Mouse (Mus musculus) small intestine, adult 2 months (tissue): ENCODE results near the gene Bckdhb. TPM values are rescaled to one million over a fixed set of nuclear protein-coding genes. Genes with fewer than 3 reads are reported as not detected.
"Not testable (repeated sequence)": the region's sequence is repeated elsewhere in the genome, so short reads cannot be mapped to it uniquely, and the experiment has no call there.

ENCODE experiments used
- H3K27ac ChIP-seq: fragments of 200-500 bp; 2 replicates; pipeline ENCODE4 v1.5.1; 2012; ENCODE audit warnings: low read depth, low read length, control low read depth, inconsistent platforms; ENCODE audit not compliant: insufficient read depth
- H3K27me3 ChIP-seq: fragments of 200-500 bp; 2 replicates; pipeline ENCODE4 v1.6.1; 2012; ENCODE audit warnings: mild to moderate bottlenecking, moderate library complexity, low read length, inconsistent platforms; ENCODE audit not compliant: control insufficient read depth, insufficient read depth
- H3K36me3 ChIP-seq: fragments of 200-500 bp; 2 replicates; pipeline ENCODE4 v1.6.1; 2012; ENCODE audit warnings: mild to moderate bottlenecking, low read length, control low read depth, inconsistent platforms; ENCODE audit not compliant: control insufficient read depth, insufficient read depth
- H3K4me1 ChIP-seq: fragments of 200-500 bp; 2 replicates; pipeline ENCODE4 v1.6.1; 2012; ENCODE audit warnings: low read length, inconsistent platforms, mixed read lengths; ENCODE audit not compliant: control insufficient read depth, insufficient read depth, insufficient read length
- H3K4me3 ChIP-seq: fragments of 200-500 bp; 2 replicates; pipeline ENCODE4 v1.5.1; 2012; ENCODE audit warnings: low read depth, mild to moderate bottlenecking, control low read depth, inconsistent platforms, low read length, moderate library complexity
- CTCF ChIP-seq: fragments of 200-500 bp; IDR thresholded peaks from 2 replicates; pipeline ENCODE4 v1.5.1; 2012; ENCODE audit warnings: low read depth, mild to moderate bottlenecking, control low read depth, inconsistent platforms, low read length, moderate library complexity, mixed read lengths; ENCODE audit not compliant: insufficient replicate concordance, insufficient read length; ENCODE audit errors: extremely low read depth
- POLR2A ChIP-seq: fragments of 200-500 bp; IDR thresholded peaks from 2 replicates; pipeline ENCODE4 v1.6.1; 2012; ENCODE audit warnings: low read depth, mild to moderate bottlenecking, control low read depth, inconsistent platforms, low read length, moderate library complexity
- WGBS: fragments of 180-500 bp; shearing (Covaris S2); methylation state at CpG from one replicate; pipeline ENCODE4 v1.1.7; 2018; 5-methylcytosine and 5-hydroxymethylcytosine counted together
- polyA plus RNA-seq: library from polyadenylated mRNA; depleted of rRNA; stranded (reverse); fragments of >200 nt; gene quantifications from 2 replicates; pipeline ENCODE4 v1.2.3, GENCODE M21; 2012

The Bckdhb gene
- polyA plus RNA-seq, 1 experiment, result 2.3 TPM

- Histone ChIP-seq H3K4me1 (no peaks in the 10 kb centered on the region), H3K4me3 (no peak overlapping the region), H3K27me3 (no peaks in the 10 kb centered on the region), H3K36me3 (no peaks in the 10 kb centered on the region; the same call in 1 of the 2 replicates), H3K27ac (no peak overlapping the region)
- TF ChIP-seq CTCF (no peak), POLR2A (no peak)
These were observed 86.2 kb downstream of the Bckdhb start for GRCm38 (mm10) chr9:84011146-84011545.

DNA sequence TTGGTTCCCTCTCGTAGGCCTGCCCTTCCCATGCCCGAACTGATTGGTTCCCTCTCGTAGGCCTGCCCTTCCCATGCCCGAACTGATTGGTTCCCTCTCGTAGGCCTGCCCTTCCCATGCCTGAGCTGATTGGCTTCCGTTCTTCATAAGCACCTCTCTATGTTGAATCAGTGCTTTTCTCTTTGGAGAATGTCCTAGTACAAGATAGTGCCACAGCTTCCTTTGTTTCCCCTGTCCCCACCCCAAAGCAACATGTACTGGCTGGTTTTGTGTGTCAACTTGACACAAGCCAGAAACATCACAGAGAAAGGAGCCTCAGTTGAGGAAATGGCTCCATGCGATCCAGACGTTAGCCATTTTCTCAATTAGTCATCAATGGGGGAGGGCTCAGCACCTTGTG is 93.2 kb downstream of the Bckdhb start:
- not testable (repeated sequence) for H3K36me3 ChIP-seq, H3K27me3 ChIP-seq, H3K4me1 ChIP-seq, H3K4me3 ChIP-seq, H3K27ac ChIP-seq
- 89% methylated on average over 8 of the region's 8 CpGs for WGBS

- Histone ChIP-seq H3K4me1 (no peaks in the 10 kb centered on the region), H3K4me3 (no peak overlapping the region), H3K27ac (no peak overlapping the region), H3K36me3 (no peaks in the 10 kb centered on the region), H3K27me3 (no peaks in the 10 kb centered on the region)
- TF ChIP-seq POLR2A, result no peak
- no peak for TF ChIP-seq CTCF
- WGBS, result 66% methylated on average over 2 of the region's 2 CpGs
These were observed 94.7 kb downstream of the Bckdhb start for GRCm38 (mm10) chr9:84019627-84020026.

DNA sequence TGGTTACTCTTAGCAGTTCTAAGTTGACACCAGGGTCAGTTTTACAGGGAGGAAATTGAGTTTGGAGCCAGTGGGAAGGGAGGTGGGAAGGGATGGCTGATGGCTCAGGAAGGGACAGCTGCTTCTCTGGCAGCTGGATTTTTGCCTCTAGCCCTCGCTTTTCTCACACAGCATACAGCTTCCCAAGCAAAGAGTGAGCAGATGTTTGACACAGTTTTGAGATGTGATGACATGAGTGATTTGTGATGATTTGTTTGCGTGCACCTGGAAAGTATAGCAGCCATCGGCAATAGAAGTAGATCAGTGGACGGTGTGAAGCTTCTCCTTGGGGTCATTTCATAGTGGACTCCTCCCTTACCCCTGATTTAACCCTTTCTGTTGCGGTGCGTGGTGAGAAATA is 96.2 kb downstream of the Bckdhb start:
- Histone ChIP-seq H3K27me3 (no peaks in the 10 kb centered on the region), H3K4me1 (no peaks in the 10 kb centered on the region), H3K36me3 (no peaks in the 10 kb centered on the region), H3K4me3 (no peak overlapping the region), H3K27ac (no peak overlapping the region)
- TF ChIP-seq CTCF (no peak), POLR2A (no peak)
- 80% methylated on average over 6 of the region's 6 CpGs for WGBS

GRCm38 (mm10) chr9:84028120-84028519 is 103.2 kb downstream of the Bckdhb start:
- Histone ChIP-seq H3K4me3 (no peak overlapping the region), H3K27me3 (no peaks in the 10 kb centered on the region), H3K4me1 (no peaks in the 10 kb centered on the region), H3K27ac (no peak overlapping the region), H3K36me3 (no peaks in the 10 kb centered on the region)
- no peak for TF ChIP-seq POLR2A
- TF ChIP-seq CTCF, result no peak
- WGBS, result 73% methylated on average over 2 of the region's 2 CpGs

DNA sequence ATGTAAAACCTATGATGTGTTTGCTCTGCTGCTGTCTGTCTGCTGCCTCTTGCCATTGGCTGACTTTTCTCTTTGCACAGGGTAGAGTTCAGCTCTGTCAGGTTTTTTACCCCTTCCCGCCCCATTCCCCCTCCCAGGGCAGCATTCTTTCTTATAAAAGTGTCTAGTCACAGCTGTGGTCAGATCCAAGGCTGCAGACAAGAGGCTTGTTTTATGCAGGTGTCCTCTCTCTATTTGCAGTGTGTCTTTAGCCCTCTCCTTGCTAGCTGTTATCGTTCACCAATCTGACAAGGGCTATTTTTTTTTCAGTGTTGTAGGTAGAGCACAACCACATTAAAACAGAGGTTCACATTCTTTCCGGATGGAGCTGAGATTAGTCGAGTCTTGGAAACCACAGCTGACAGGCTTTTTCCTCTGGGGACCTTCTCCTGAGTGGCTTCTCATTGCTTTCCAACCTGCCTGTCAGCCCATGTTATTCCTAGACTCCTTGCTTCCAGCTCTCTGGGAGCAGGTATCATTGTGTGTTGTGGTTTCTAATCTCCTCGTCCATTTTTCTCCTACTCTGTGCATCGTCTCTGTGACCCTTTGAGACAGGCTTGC is 105.8 kb downstream of the Bckdhb start:
- H3K27me3 ChIP-seq, result no peaks in the 10 kb centered on the region
- H3K27ac ChIP-seq, result no peak overlapping the region
- 59% methylated on average over 6 of the region's 6 CpGs for WGBS
- H3K4me1 ChIP-seq, result no peaks in the 10 kb centered on the region
- H3K36me3 ChIP-seq, result no peaks in the 10 kb centered on the region
- no peak for TF ChIP-seq POLR2A
- no peak for TF ChIP-seq CTCF
- H3K4me3 ChIP-seq, result no peak overlapping the region

DNA sequence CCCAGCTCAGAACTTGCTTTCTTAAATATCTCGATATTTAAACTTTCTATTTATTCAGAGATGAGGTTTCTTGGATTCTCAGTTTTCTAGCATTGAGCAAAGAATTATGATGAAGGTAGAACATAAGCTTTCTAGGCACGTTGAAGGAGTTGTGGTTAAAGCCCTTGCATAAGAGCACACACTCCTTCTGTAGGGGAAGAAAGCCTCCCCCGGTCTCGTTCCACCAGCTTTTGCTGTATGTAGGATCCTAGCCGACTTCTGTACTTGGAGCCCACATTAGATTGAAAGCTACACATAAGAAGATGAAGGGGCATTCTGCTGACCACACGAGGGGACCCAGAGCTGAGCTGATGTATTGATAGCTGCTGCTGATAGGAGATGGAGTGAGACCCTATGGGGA is 106.5 kb downstream of the Bckdhb start:
- H3K36me3 ChIP-seq, result no peaks in the 10 kb centered on the region
- no peak overlapping the region for H3K4me3 ChIP-seq
- WGBS, result 75% methylated on average over 6 of the region's 6 CpGs
- TF ChIP-seq CTCF (no peak), POLR2A (no peak)
- H3K27me3 ChIP-seq, result no peaks in the 10 kb centered on the region
- H3K27ac ChIP-seq, result no peak overlapping the region
- H3K4me1 ChIP-seq, result no peaks in the 10 kb centered on the region
